Mouse (Mus musculus): ENCODE results near the gene Olfr1367. TPM values are rescaled to one million over a fixed set of nuclear protein-coding genes. Genes with fewer than 3 reads are reported as not detected.

The Olfr1367 gene
- polyA plus RNA-seq, 1 experiment from 2014 or later: not detected

Small RNA genes lying within 50 kb of the gene (microRNA-seq; reads per million reads assigned to microRNA genes)
- not detected for gene Mir6942

Other genes starting within 250 kb of the Olfr1367 start
- gene Olfr1369-ps1, start 235.4 kb upstream of the Olfr1367 start, polyA plus RNA-seq (2015; fragmentation: Nextera tagmentation; extraction: Ambion mirVana): 0.05 TPM in 1 of 2 replicates, not detected in the other
- gene Olfr263, start 217.3 kb upstream of the Olfr1367 start, polyA plus RNA-seq (2015; fragmentation: Nextera tagmentation; extraction: Ambion mirVana): not detected in 2 replicates
- gene Olfr1368, start 201.0 kb upstream of the Olfr1367 start, polyA plus RNA-seq (2015; fragmentation: Nextera tagmentation; extraction: Ambion mirVana): not detected in 2 replicates
- 84.3 and 84.8 TPM in 2 replicates for gene Trim27, start 167.5 kb upstream of the Olfr1367 start, polyA plus RNA-seq (2015; fragmentation: Nextera tagmentation; extraction: Ambion mirVana)
- gene Gpx5, start 54.2 kb upstream of the Olfr1367 start, polyA plus RNA-seq (2015; fragmentation: Nextera tagmentation; extraction: Ambion mirVana): not detected in 2 replicates
- 0.24 and 0.27 TPM in 2 replicates for gene Gpx6, start 34.8 kb upstream of the Olfr1367 start, polyA plus RNA-seq (2015; fragmentation: Nextera tagmentation; extraction: Ambion mirVana)
- 11.0 and 12.7 TPM in 2 replicates for gene Zscan12, start 15.9 kb downstream of the Olfr1367 start, polyA plus RNA-seq (2015; fragmentation: Nextera tagmentation; extraction: Ambion mirVana)
- gene Zkscan3, start 55.8 kb downstream of the Olfr1367 start, polyA plus RNA-seq (2015; fragmentation: Nextera tagmentation; extraction: Ambion mirVana): 65.8 and 71.1 TPM in 2 replicates
- 2.8 and 4.2 TPM in 2 replicates for gene Pgbd1, start 94.1 kb downstream of the Olfr1367 start, polyA plus RNA-seq (2015; fragmentation: Nextera tagmentation; extraction: Ambion mirVana)
- 23.7 and 24.3 TPM in 2 replicates for gene Zscan26, start 106.8 kb downstream of the Olfr1367 start, polyA plus RNA-seq (2015; fragmentation: Nextera tagmentation; extraction: Ambion mirVana)
- gene Nkapl, start 121.6 kb downstream of the Olfr1367 start, polyA plus RNA-seq (2015; fragmentation: Nextera tagmentation; extraction: Ambion mirVana): 3.8 and 4.1 TPM in 2 replicates
- gene Zkscan4, start 132.0 kb downstream of the Olfr1367 start, polyA plus RNA-seq (2015; fragmentation: Nextera tagmentation; extraction: Ambion mirVana): 8.1 and 10.5 TPM in 2 replicates
- gene Gm10065, start 132.5 kb downstream of the Olfr1367 start, polyA plus RNA-seq (2015; fragmentation: Nextera tagmentation; extraction: Ambion mirVana): not detected in 2 replicates
- gene AK157302, start 148.3 kb downstream of the Olfr1367 start, polyA plus RNA-seq (2015; fragmentation: Nextera tagmentation; extraction: Ambion mirVana): 0.39 and 0.55 TPM in 2 replicates
- 8.8 and 11.9 TPM in 2 replicates for gene Gm11273, start 154.5 kb downstream of the Olfr1367 start, polyA plus RNA-seq (2015; fragmentation: Nextera tagmentation; extraction: Ambion mirVana)
- 4.5 and 5.0 TPM in 2 replicates for gene Zkscan8, start 184.2 kb downstream of the Olfr1367 start, polyA plus RNA-seq (2015; fragmentation: Nextera tagmentation; extraction: Ambion mirVana)
- gene Olfr1366, start 195.9 kb downstream of the Olfr1367 start, polyA plus RNA-seq (2015; fragmentation: Nextera tagmentation; extraction: Ambion mirVana): 0.06 and 0.25 TPM in 2 replicates
- gene Olfr1535, start 213.0 kb downstream of the Olfr1367 start, polyA plus RNA-seq (2015; fragmentation: Nextera tagmentation; extraction: Ambion mirVana): 0.04 and 0.08 TPM in 2 replicates
- gene Olfr1364, start 234.8 kb downstream of the Olfr1367 start, polyA plus RNA-seq (2015; fragmentation: Nextera tagmentation; extraction: Ambion mirVana): not detected in 2 replicates

All from hindbrain, embryonic 15.5 days (tissue).